Mouse (Mus musculus) embryonic facial prominence, embryonic 10.5 days (tissue): ENCODE measurements at regions not wholly inside any gene's neighbourhood (a gene's known extent, or its start where the extent isn't known, plus 50 kb on each side); places are given as distances from the start of the nearest gene placed in this dataset.

Experiments used
- DNase-seq: peaks from one replicate; pipeline ENCODE4 v3.0.0-alpha.2; 2017; ENCODE audit warnings: low spot score
- H3K27ac ChIP-seq: fragments of 300-500 bp; sonication (generic); replicated peaks from 2 replicates; pipeline ENCODE4 v1.5.1; 2016; ENCODE audit warnings: mild to moderate bottlenecking
- H3K27me3 ChIP-seq: fragments of 300-500 bp; sonication (generic); replicated peaks from 2 replicates; pipeline ENCODE4 v1.6.1; 2016; ENCODE audit warnings: low read depth, mild to moderate bottlenecking; ENCODE audit not compliant: poor library complexity, severe bottlenecking
- H3K36me3 ChIP-seq: fragments of 300-500 bp; sonication (generic); replicated peaks from 2 replicates; pipeline ENCODE4 v1.6.1; 2016; ENCODE audit warnings: mild to moderate bottlenecking, moderate library complexity
- H3K4me1 ChIP-seq: fragments of 300-500 bp; sonication (generic); 2 replicates; pipeline ENCODE4 v1.6.1; 2016
- H3K4me3 ChIP-seq: fragments of 300-500 bp; sonication (generic); 2 replicates; pipeline ENCODE4 v1.5.1; 2016; ENCODE audit warnings: mild to moderate bottlenecking, moderate library complexity
- H3K9me3 ChIP-seq: fragments of 300-500 bp; sonication (generic); 2 replicates; pipeline ENCODE4 v1.6.1; 2016; ENCODE audit warnings: mild to moderate bottlenecking
- WGBS: fragments of 180-500 bp; shearing (Covaris S2); methylation state at CpG from one replicate; pipeline ENCODE4 v1.1.7; 2016; 5-methylcytosine and 5-hydroxymethylcytosine counted together

GRCm38 (mm10) chr6:98582826-98583225, 240.3 kb upstream of the Gm765 start:
- WGBS = 35% methylated on average over 2 of the region's 2 CpGs
- no peak overlapping the region for H3K4me3 ChIP-seq
- no peaks in the 10 kb centered on the region for H3K36me3 ChIP-seq
- peaks cover 10% of the 10 kb centered on the region for H3K4me1 ChIP-seq
- DNase-seq = no peak
- no peaks in the 10 kb centered on the region for H3K27me3 ChIP-seq
- 0 out of 2 replicates have a peak overlapping the region, but pooled peaks have one; percentile 24 for H3K27ac ChIP-seq
- H3K9me3 ChIP-seq = no peaks in the 10 kb centered on the region

- Histone ChIP-seq H3K36me3 (no peaks in the 10 kb centered on the region), H3K4me3 (no peak overlapping the region), H3K4me1 (no peaks in the 10 kb centered on the region), H3K27me3 (no peaks in the 10 kb centered on the region), H3K27ac (no peak overlapping the region), H3K9me3 (no peaks in the 10 kb centered on the region)
- WGBS = 94% methylated on average over 1 of the region's 1 CpGs
- DNase-seq = no peak
Observed at GRCm38 (mm10) chr6:98575227-98575626, 232.7 kb upstream of the Gm765 start.

GRCm38 (mm10) chr6:98555702-98556101, 213.1 kb upstream of the Gm765 start:
- Histone ChIP-seq H3K4me3 (no peak overlapping the region), H3K4me1 (0 out of 2 replicates have a peak, but pooled peaks cover 2% of the 10 kb centered on the region), H3K27ac (no peak overlapping the region), H3K9me3 (no peaks in the 10 kb centered on the region), H3K36me3 (no peaks in the 10 kb centered on the region), H3K27me3 (no peaks in the 10 kb centered on the region)
- WGBS = 85% methylated on average over 1 of the region's 1 CpGs
- no peak for DNase-seq

GRCm38 (mm10) chr6:98553922-98554321, 211.4 kb upstream of the Gm765 start:
- Histone ChIP-seq H3K27ac (no peak overlapping the region), H3K4me1 (peaks cover 5% of the 10 kb centered on the region), H3K27me3 (no peaks in the 10 kb centered on the region), H3K9me3 (no peaks in the 10 kb centered on the region), H3K36me3 (no peaks in the 10 kb centered on the region), H3K4me3 (no peak overlapping the region)
- WGBS = 66% methylated on average over 1 of the region's 1 CpGs
- no peak for DNase-seq

GRCm38 (mm10) chr6:98551781-98552180, 209.2 kb upstream of the Gm765 start:
- H3K9me3 ChIP-seq = no peaks in the 10 kb centered on the region
- no peak overlapping the region for H3K27ac ChIP-seq
- no peak overlapping the region for H3K4me3 ChIP-seq
- H3K36me3 ChIP-seq = no peaks in the 10 kb centered on the region
- peaks cover 5% of the 10 kb centered on the region for H3K4me1 ChIP-seq
- no peaks in the 10 kb centered on the region for H3K27me3 ChIP-seq
- 87% methylated on average over 3 of the region's 3 CpGs for WGBS
- no peak for DNase-seq

- no peaks in the 10 kb centered on the region for H3K36me3 ChIP-seq
- no peak for DNase-seq
- no peak overlapping the region for H3K27ac ChIP-seq
- peaks cover 29% of the 10 kb centered on the region for H3K27me3 ChIP-seq
- WGBS = 54% methylated on average over 15 of the region's 15 CpGs
- H3K4me3 ChIP-seq = no peak overlapping the region
- peaks cover 20% of the 10 kb centered on the region for H3K4me1 ChIP-seq
- H3K9me3 ChIP-seq = no peaks in the 10 kb centered on the region
Observed at GRCm38 (mm10) chr6:98526882-98527440, 184.4 kb upstream of the Gm765 start.

- peak overlapping the region; percentile 40; the same call in 1 of the 2 replicates for H3K27ac ChIP-seq
- peaks cover 25% of the 10 kb centered on the region for H3K4me1 ChIP-seq
- no peaks in the 10 kb centered on the region for H3K9me3 ChIP-seq
- H3K36me3 ChIP-seq = no peaks in the 10 kb centered on the region
- no peak overlapping the region for H3K4me3 ChIP-seq
- peak; percentile 71 for DNase-seq
- peaks cover 29% of the 10 kb centered on the region for H3K27me3 ChIP-seq
- WGBS = 9% methylated on average over 6 of the region's 6 CpGs
Observed at GRCm38 (mm10) chr6:98525286-98525685, 182.7 kb upstream of the Gm765 start.

- Histone ChIP-seq H3K36me3 (no peaks in the 10 kb centered on the region), H3K27ac (no peak overlapping the region), H3K4me3 (no peak overlapping the region), H3K4me1 (peaks cover 25% of the 10 kb centered on the region), H3K9me3 (no peaks in the 10 kb centered on the region), H3K27me3 (peaks cover 29% of the 10 kb centered on the region)
- DNase-seq = no peak
- 88% methylated on average over 2 of the region's 2 CpGs for WGBS
Observed at GRCm38 (mm10) chr6:98524659-98525058, 182.1 kb upstream of the Gm765 start.

GRCm38 (mm10) chr6:98521526-98521925, 179.0 kb upstream of the Gm765 start:
- Histone ChIP-seq H3K9me3 (no peaks in the 10 kb centered on the region), H3K27me3 (peaks cover 12% of the 10 kb centered on the region; the same call in 1 of the 2 replicates), H3K4me3 (no peak overlapping the region), H3K27ac (peak overlapping the region; percentile 48; the same call in 1 of the 2 replicates), H3K4me1 (peaks cover 24% of the 10 kb centered on the region), H3K36me3 (no peaks in the 10 kb centered on the region)
- WGBS = 43% methylated on average over 10 of the region's 10 CpGs
- DNase-seq = peak; percentile 42

- Histone ChIP-seq H3K27me3 (no peaks in the 10 kb centered on the region), H3K36me3 (no peaks in the 10 kb centered on the region), H3K9me3 (no peaks in the 10 kb centered on the region), H3K27ac (no peak overlapping the region), H3K4me3 (no peak overlapping the region), H3K4me1 (peaks cover 10% of the 10 kb centered on the region)
- WGBS = 87% methylated on average over 3 of the region's 3 CpGs
- no peak for DNase-seq
Observed at GRCm38 (mm10) chr6:98514826-98515225, 172.3 kb upstream of the Gm765 start.

GRCm38 (mm10) chr6:98514376-98514775, 171.8 kb upstream of the Gm765 start:
- H3K36me3 ChIP-seq = no peaks in the 10 kb centered on the region
- H3K9me3 ChIP-seq = no peaks in the 10 kb centered on the region
- H3K4me1 ChIP-seq = peaks cover 10% of the 10 kb centered on the region
- no peak overlapping the region for H3K4me3 ChIP-seq
- WGBS = 88% methylated on average over 7 of the region's 7 CpGs
- no peaks in the 10 kb centered on the region for H3K27me3 ChIP-seq
- H3K27ac ChIP-seq = no peak overlapping the region
- DNase-seq = no peak

GRCm38 (mm10) chr6:98513217-98513616, 170.7 kb upstream of the Gm765 start:
- Histone ChIP-seq H3K36me3 (no peaks in the 10 kb centered on the region), H3K9me3 (no peaks in the 10 kb centered on the region), H3K27me3 (no peaks in the 10 kb centered on the region), H3K27ac (no peak overlapping the region), H3K4me3 (no peak overlapping the region), H3K4me1 (peaks cover 10% of the 10 kb centered on the region)
- 32% methylated on average over 3 of the region's 3 CpGs for WGBS
- no peak for DNase-seq

GRCm38 (mm10) chr6:98502726-98503125, 160.2 kb upstream of the Gm765 start:
- Histone ChIP-seq H3K4me1 (no peaks in the 10 kb centered on the region), H3K27ac (no peak overlapping the region), H3K36me3 (no peaks in the 10 kb centered on the region), H3K4me3 (no peak overlapping the region), H3K9me3 (no peaks in the 10 kb centered on the region), H3K27me3 (no peaks in the 10 kb centered on the region)
- DNase-seq = no peak
- 83% methylated on average over 2 of the region's 2 CpGs for WGBS
